8 mouse cellular contexts compared by ENCODE assay signal in genomic region chr9:108460319-108461178, GRCm38 (mm10). TPM values are rescaled to one million over a fixed set of nuclear protein-coding genes. Genes with fewer than 3 reads are reported as not detected.
DNase-seq lines count a peak whose midpoint lies in the region; ATAC-seq lines count a peak whose summit lies in the region.

Gene Ccdc71 (plus strand): TSS chr9:108460527.

- DNase-seq in adrenal gland, adult (ENCODE audit: inconsistent age in 2 of 2, low spot score in 1 of 2): peak; percentile 90 to 96
- DNase-seq in embryo, embryonic 10.5 days (ENCODE audit: low spot score): peak; percentile 89
- peak; percentile 83 for DNase-seq in gastrocnemius, postnatal 25 days
- DNase-seq in left cerebral cortex, adult 9 months (ENCODE audit: low spot score in 2 of 2): peak; percentile 67 to 87
- peak; percentile 88 to 89 for DNase-seq in right cerebral cortex, adult 2 months (ENCODE audit: low spot score in 2 of 2)
- peak; percentile 85 for DNase-seq in urinary bladder, postnatal 14 days (ENCODE audit: low spot score)

- peaks cover 40% of the 10 kb centered on the region for H3K36me3 ChIP-seq in megakaryocyte, embryonic 14.5 days (replicated peaks; ENCODE audit: low read length)

- peaks cover 44% of the 10 kb centered on the region for H3K4me1 ChIP-seq in megakaryocyte, embryonic 14.5 days

- peak within 1 kb of the TSS; percentile 95 for H3K4me3 ChIP-seq in megakaryocyte, embryonic 14.5 days (replicated peaks)

- peak; percentile 89 for ATAC-seq in inflammation-experienced regulatory T-cells, adult 6 months

- peaks cover 7% of the 10 kb centered on the region; the same call in 1 of the 2 replicates for H3K9me3 ChIP-seq in megakaryocyte, embryonic 14.5 days

- peaks cover 15% of the 10 kb centered on the region for H3K27me3 ChIP-seq in megakaryocyte, embryonic 14.5 days (replicated peaks)

RNA-seq across cellular contexts. Expression of gene Ccdc71, which starts in this region (rescaled TPM):
- total RNA-seq in gastrocnemius, postnatal 25 days (2021): 10 to 100 TPM; 16.3 to 17.2 TPM
- polyA plus RNA-seq in inflammation-experienced regulatory T-cells, adult 6 months (2017; shearing (Covaris generic)): 10 to 100 TPM; 22.9 to 28.1 (median 27.5) TPM
- polyA plus RNA-seq in megakaryocyte, embryonic 14.5 days (2012; ENCODE audit: insufficient read depth, low replicate concordance): 16.0 and 16.9 TPM in 2 replicates

Comparison
In these comparisons a context has a peak if more than half of its experiments do, and no peak if none do; other contexts are left out.
1. Peak in every context shown above with its lines: DNase-seq, ATAC-seq and H3K4me3 ChIP-seq.